Mouse (Mus musculus): ENCODE measurements at regions not wholly inside any gene's neighbourhood (a gene's known extent, or its start where the extent isn't known, plus 50 kb on each side); places are given as distances from the start of the nearest gene placed in this dataset.
A peak's percentile ranks its signal among the peaks of the same experiment; 100 is the strongest.

DNA sequence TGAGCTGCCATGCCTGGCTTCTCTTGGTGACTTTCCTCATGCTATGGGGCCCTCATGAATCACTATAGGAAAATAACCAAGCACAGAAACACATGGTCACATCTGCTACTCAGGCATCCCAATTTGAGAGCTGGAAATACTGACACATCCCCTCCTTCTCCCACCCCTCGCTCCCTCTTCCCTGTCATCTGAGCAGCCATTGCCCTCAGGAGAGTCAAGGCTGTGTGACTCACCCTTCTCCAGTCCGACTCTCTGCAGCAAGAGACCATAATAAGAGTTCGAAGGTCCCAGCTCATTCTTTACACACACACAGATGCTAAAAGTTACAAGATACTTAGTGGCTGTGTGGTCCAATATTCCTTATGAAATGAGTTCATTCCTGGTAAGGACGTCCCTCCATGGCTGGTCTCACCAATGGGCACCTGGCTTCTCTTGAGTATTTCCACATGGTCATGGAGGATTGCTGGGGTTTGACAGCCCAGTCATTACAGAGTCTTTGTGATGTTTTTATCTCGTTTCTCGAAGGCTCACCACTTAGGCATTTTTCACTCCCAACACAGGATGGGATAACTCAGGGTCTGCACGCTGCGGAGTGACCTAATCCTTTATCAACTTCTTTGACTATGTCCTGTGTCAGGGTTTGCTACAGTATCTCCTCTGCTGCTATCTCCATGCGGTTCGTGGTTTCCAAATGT, 74.8 kb upstream of the Lnx1 start:
- H3K9ac ChIP-seq (ENCODE audit: low read depth, low read length): no peak overlapping the region
- H3K4me2 ChIP-seq (ENCODE audit: low read length): no peak overlapping the region
- no peak for ATAC-seq
- H3K27me3 ChIP-seq (replicated peaks; ENCODE audit: control insufficient read depth, insufficient read depth, low read length): no peaks in the 10 kb centered on the region
- H3K4me3 ChIP-seq (ENCODE audit: low read length): no peak overlapping the region
- no peaks in the 10 kb centered on the region for H3K4me1 ChIP-seq (ENCODE audit: control insufficient read depth, insufficient read depth, low read depth, low read length)
- H3K9me3 ChIP-seq (ENCODE audit: control insufficient read depth, low read length): no peaks in the 10 kb centered on the region
- WGBS: 86% methylated on average over 10 of the region's 10 CpGs
- H3K27ac ChIP-seq (ENCODE audit: low read depth, low read length): no peak overlapping the region
- H3K36me3 ChIP-seq (ENCODE audit: control insufficient read depth, insufficient read depth, low read length): no peaks in the 10 kb centered on the region

DNA sequence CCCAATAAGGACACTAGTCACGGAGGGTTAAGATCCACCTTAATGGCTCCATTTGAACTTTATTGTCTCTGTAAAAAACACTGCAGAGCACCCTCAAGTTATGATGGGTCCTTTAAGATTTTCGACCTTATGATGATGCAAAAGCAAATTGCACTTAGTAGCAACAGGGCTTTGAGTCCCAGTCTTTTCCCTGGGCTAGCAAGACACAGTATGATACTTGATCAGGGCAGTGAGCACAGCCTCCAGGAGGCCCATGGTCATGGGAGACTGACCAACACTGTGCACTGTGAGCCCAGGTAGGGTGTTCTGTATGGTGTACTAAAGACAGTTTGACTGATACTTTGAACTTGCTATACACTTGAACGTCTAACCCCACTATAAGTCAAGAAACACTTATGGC, 73.4 kb upstream of the Lnx1 start:
- WGBS: 79% methylated on average over 3 of the region's 3 CpGs
- H3K4me3 ChIP-seq (ENCODE audit: low read length): no peak overlapping the region
- H3K9me3 ChIP-seq (ENCODE audit: control insufficient read depth, low read length): no peaks in the 10 kb centered on the region
- no peaks in the 10 kb centered on the region for H3K4me1 ChIP-seq (ENCODE audit: control insufficient read depth, insufficient read depth, low read depth, low read length)
- H3K36me3 ChIP-seq (ENCODE audit: control insufficient read depth, insufficient read depth, low read length): no peaks in the 10 kb centered on the region
- no peak overlapping the region for H3K9ac ChIP-seq (ENCODE audit: low read depth, low read length)
- H3K4me2 ChIP-seq (ENCODE audit: low read length): no peak overlapping the region
- ATAC-seq: no peak
- H3K27ac ChIP-seq (ENCODE audit: low read depth, low read length): no peak overlapping the region
- H3K27me3 ChIP-seq (replicated peaks; ENCODE audit: control insufficient read depth, insufficient read depth, low read length): no peaks in the 10 kb centered on the region

DNA sequence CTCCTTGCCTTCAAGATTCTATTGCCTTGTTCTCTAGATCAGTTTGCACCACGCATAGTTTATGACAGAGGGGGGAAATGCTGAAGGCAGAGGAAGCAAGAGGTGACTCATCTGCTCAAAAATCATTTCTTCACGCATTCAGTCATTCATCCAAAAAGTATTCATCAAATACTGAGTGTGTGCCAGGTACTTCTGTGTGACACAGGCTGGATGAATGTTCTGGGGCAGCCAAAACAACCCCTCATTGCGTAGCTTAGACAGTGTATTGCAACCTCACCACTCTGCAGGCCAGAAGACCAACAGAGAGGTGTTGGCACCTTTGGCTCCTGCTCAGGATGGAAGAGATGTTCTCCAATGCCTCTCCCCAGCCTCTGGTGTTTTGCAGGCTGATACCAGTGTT, 72.9 kb upstream of the Lnx1 start:
- Histone ChIP-seq H3K27ac (ENCODE audit: low read depth, low read length) (no peak overlapping the region), H3K4me1 (ENCODE audit: control insufficient read depth, insufficient read depth, low read depth, low read length) (no peaks in the 10 kb centered on the region), H3K4me3 (ENCODE audit: low read length) (no peak overlapping the region), H3K27me3 (replicated peaks; ENCODE audit: control insufficient read depth, insufficient read depth, low read length) (no peaks in the 10 kb centered on the region), H3K4me2 (ENCODE audit: low read length) (no peak overlapping the region), H3K9ac (ENCODE audit: low read depth, low read length) (no peak overlapping the region), H3K36me3 (ENCODE audit: control insufficient read depth, insufficient read depth, low read length) (no peaks in the 10 kb centered on the region), H3K9me3 (ENCODE audit: control insufficient read depth, low read length) (no peaks in the 10 kb centered on the region)
- no peak for ATAC-seq
- WGBS: 87% methylated on average over 3 of the region's 3 CpGs

DNA sequence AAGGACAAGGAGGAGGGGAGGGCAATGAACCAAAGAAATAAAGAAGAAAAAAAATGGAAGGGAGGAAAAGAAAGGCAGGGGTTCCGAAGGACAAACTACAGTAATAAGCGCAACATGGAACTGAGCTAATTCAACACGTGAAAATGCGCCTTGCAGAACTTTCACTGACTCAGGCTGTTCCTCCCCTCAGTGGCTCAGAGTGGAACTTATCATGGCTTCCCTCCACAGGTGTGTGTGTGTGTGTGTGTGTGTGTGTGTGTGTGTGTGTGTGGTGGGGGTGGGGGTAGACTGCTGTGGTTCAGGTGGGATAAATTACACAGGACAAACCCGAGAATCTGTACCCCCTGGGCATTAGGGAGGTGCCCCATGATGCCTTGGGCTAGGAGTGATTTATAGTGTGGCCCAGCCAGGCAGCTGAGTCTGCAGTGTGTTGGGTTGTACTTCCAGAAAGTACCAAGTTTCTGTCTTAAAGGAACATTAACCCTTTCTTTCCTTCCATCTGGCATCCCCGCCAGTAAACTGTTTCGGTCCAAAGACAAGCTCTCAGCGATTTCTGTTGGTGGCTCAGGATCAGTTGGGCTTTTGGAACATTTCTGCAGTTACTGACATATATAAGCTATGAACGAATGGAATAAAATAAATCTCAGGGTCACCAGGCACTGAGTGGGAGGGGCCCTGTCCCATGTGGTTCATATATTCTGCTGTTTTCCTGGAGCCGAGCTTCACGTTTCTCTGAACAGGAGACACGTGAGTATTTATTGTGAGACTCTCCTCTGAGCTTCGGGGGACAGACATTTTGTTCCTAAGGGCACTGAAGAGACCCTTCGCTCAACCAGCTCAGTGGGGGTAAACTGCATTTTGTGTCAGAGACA, 71.1 kb upstream of the Lnx1 start:
- ATAC-seq: no peak
- WGBS: 84% methylated on average over 14 of the region's 14 CpGs
- Histone ChIP-seq H3K4me1 (ENCODE audit: control insufficient read depth, insufficient read depth, low read depth, low read length) (no peaks in the 10 kb centered on the region), H3K4me2 (ENCODE audit: low read length) (no peak overlapping the region), H3K9me3 (ENCODE audit: control insufficient read depth, low read length) (no peaks in the 10 kb centered on the region), H3K9ac (ENCODE audit: low read depth, low read length) (no peak overlapping the region), H3K36me3 (ENCODE audit: control insufficient read depth, insufficient read depth, low read length) (no peaks in the 10 kb centered on the region), H3K27ac (ENCODE audit: low read depth, low read length) (no peak overlapping the region), H3K27me3 (replicated peaks; ENCODE audit: control insufficient read depth, insufficient read depth, low read length) (no peaks in the 10 kb centered on the region), H3K4me3 (ENCODE audit: low read length) (no peak overlapping the region)

DNA sequence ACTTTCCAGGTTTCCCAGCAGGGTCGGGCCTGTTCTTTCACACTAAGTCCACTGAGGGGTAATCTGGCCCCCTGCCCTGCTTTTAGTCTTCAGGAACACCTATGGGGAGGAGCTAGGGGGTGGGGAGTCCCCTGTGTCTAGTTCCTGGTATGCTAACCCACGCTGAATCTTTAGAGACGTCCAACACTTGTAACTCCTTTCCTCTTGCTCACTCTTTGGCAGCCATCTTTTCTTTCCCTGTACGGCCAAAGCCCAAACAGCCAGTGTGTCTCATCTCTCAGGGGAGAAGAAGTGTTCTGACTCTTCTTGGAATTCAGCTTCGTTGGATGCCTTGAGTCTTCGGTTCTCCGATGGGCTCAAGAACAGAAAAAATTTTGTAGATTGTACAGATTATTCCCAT, 68.4 kb upstream of the Lnx1 start:
- Histone ChIP-seq H3K4me3 (ENCODE audit: low read length) (no peak overlapping the region), H3K36me3 (ENCODE audit: control insufficient read depth, insufficient read depth, low read length) (no peaks in the 10 kb centered on the region), H3K4me1 (ENCODE audit: control insufficient read depth, insufficient read depth, low read depth, low read length) (no peaks in the 10 kb centered on the region), H3K27ac (ENCODE audit: low read depth, low read length) (no peak overlapping the region), H3K9me3 (ENCODE audit: control insufficient read depth, low read length) (no peaks in the 10 kb centered on the region), H3K27me3 (replicated peaks; ENCODE audit: control insufficient read depth, insufficient read depth, low read length) (no peaks in the 10 kb centered on the region), H3K4me2 (ENCODE audit: low read length) (no peak overlapping the region), H3K9ac (ENCODE audit: low read depth, low read length) (no peak overlapping the region)
- ATAC-seq: no peak
- WGBS: 89% methylated on average over 7 of the region's 7 CpGs

DNA sequence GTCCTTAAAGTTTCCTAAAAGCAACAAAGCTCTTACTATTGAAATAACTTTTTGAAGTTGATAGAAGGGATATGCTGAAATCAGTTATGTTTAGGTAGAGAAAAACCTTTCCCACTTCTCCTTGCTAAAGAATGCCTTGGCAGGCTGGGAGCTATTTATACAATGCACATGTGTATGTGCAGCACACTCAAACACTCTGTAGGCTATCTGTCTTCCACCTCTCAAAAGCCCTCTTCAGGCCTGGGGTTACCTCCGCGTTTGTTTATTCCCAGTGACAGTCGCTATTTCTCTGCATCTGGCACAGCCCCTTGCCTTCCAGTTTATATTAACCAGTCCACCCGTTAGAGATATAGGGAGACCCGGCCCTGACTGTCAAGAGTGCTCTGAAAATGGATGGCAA, 66.3 kb upstream of the Lnx1 start:
- Histone ChIP-seq H3K27ac (ENCODE audit: low read depth, low read length) (no peak overlapping the region), H3K9ac (ENCODE audit: low read depth, low read length) (no peak overlapping the region), H3K4me1 (ENCODE audit: control insufficient read depth, insufficient read depth, low read depth, low read length) (peaks cover 8% of the 10 kb centered on the region), H3K4me2 (ENCODE audit: low read length) (no peak overlapping the region), H3K9me3 (ENCODE audit: control insufficient read depth, low read length) (no peaks in the 10 kb centered on the region), H3K4me3 (ENCODE audit: low read length) (no peak overlapping the region), H3K27me3 (replicated peaks; ENCODE audit: control insufficient read depth, insufficient read depth, low read length) (no peaks in the 10 kb centered on the region), H3K36me3 (ENCODE audit: control insufficient read depth, insufficient read depth, low read length) (no peaks in the 10 kb centered on the region)
- no peak for ATAC-seq
- 67% methylated on average over 5 of the region's 5 CpGs for WGBS

DNA sequence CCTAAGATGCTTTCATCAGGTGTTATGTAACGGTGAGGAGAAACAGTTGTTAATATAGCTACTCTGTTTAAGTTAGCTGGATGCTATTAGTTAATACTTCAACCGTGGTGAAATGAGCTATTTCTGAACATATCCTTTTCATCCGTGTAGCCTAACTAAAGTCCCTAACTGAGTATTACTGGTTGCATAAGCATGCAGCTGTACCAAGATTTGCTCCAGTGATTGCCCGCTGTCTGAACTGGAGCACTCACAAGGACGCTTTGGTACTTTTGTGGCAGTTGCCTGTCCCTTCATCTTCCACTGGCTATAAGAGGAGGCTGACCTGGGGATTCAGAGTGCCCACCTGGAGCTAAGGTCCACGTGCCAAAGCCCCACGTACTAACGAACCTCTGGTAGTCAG, 65.3 kb upstream of the Lnx1 start:
- no peaks in the 10 kb centered on the region for H3K36me3 ChIP-seq (ENCODE audit: control insufficient read depth, insufficient read depth, low read length)
- no peak overlapping the region for H3K4me3 ChIP-seq (ENCODE audit: low read length)
- ATAC-seq: no peak
- H3K4me1 ChIP-seq (ENCODE audit: control insufficient read depth, insufficient read depth, low read depth, low read length): peaks cover 8% of the 10 kb centered on the region
- no peak overlapping the region for H3K9ac ChIP-seq (ENCODE audit: low read depth, low read length)
- H3K27ac ChIP-seq (ENCODE audit: low read depth, low read length): no peak overlapping the region
- no peaks in the 10 kb centered on the region for H3K9me3 ChIP-seq (ENCODE audit: control insufficient read depth, low read length)
- no peak overlapping the region for H3K4me2 ChIP-seq (ENCODE audit: low read length)
- no peaks in the 10 kb centered on the region for H3K27me3 ChIP-seq (replicated peaks; ENCODE audit: control insufficient read depth, insufficient read depth, low read length)
- 81% methylated on average over 8 of the region's 8 CpGs for WGBS

DNA sequence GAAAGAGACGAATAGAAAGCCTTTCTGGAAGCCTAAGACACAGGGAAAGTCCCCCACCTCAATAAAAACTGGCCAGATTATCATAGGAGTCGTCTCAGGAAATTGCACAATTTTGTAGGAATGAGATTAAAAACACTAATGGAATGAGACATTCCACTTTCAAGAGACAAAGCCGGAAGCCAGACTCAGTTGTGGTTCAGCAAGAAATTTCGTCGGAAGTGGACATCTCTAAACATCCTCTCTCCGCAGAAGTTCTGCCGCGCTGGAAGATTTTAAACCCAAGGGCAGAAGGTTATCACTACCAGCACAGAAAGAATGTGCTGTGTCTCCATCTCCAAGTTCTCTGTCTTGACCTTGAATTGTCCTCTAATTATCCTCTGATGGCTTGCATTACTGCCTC, 63.5 kb upstream of the Lnx1 start:
- Histone ChIP-seq H3K4me3 (ENCODE audit: low read length) (no peak overlapping the region), H3K9ac (ENCODE audit: low read depth, low read length) (no peak overlapping the region), H3K27ac (ENCODE audit: low read depth, low read length) (no peak overlapping the region), H3K9me3 (ENCODE audit: control insufficient read depth, low read length) (no peaks in the 10 kb centered on the region), H3K27me3 (replicated peaks; ENCODE audit: control insufficient read depth, insufficient read depth, low read length) (no peaks in the 10 kb centered on the region), H3K4me2 (ENCODE audit: low read length) (no peak overlapping the region), H3K4me1 (ENCODE audit: control insufficient read depth, insufficient read depth, low read depth, low read length) (peaks cover 8% of the 10 kb centered on the region), H3K36me3 (ENCODE audit: control insufficient read depth, insufficient read depth, low read length) (no peaks in the 10 kb centered on the region)
- 87% methylated on average over 8 of the region's 8 CpGs for WGBS
- no peak for ATAC-seq

DNA sequence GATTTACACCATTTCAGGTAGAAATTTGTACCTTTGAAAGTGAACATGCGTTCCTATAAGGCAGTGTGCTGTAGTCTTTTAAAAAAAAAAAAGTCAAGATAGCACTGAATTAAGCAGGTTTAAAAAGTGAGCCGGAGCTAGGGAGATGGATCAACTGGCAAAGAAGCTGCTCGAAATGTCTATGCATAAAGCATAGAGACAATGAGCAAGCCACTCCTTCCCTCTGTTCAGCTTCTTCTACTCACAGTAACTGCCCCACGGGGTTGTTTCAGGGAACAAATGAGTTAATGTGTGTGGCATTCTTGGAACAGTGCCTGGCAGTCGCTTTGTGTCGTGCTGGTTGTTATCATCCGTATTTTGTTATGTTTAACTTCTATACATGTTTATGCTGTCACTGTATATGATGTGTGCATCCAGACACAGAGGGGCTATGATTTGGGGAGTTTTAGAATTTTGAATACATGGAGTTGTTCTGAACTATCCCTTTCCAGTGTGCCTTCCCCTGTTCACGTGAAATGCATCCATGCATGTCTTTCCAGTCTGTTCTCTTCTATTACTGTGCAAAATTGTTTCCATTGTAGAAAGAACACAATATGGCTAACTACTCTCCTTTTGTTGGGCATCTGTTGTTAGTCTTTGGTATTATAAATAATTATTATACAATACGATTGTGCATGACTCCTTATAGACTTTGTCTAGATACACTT, 62.5 kb upstream of the Lnx1 start:
- Histone ChIP-seq H3K4me2 (ENCODE audit: low read length) (no peak overlapping the region; the same call in 1 of the 2 replicates), H3K27ac (ENCODE audit: low read depth, low read length) (no peak overlapping the region)

More for the DNA sequence above, 62.5 kb upstream of the Lnx1 start:
- peak; percentile 76; the same call in 1 of the 2 replicates for ATAC-seq
- H3K4me3 ChIP-seq (ENCODE audit: low read length): no peak overlapping the region
- H3K36me3 ChIP-seq (ENCODE audit: control insufficient read depth, insufficient read depth, low read length): no peaks in the 10 kb centered on the region
- H3K4me1 ChIP-seq (ENCODE audit: control insufficient read depth, insufficient read depth, low read depth, low read length): peaks cover 8% of the 10 kb centered on the region
- 26% methylated on average over 9 of the region's 9 CpGs for WGBS
- no peak overlapping the region for H3K9ac ChIP-seq (ENCODE audit: low read depth, low read length)
- H3K27me3 ChIP-seq (replicated peaks; ENCODE audit: control insufficient read depth, insufficient read depth, low read length): no peaks in the 10 kb centered on the region
- no peaks in the 10 kb centered on the region for H3K9me3 ChIP-seq (ENCODE audit: control insufficient read depth, low read length)

All from hindbrain, embryonic 16.5 days (tissue).